Mouse (Mus musculus) layer of hippocampus, adult 8-10 months (tissue): ENCODE measurements at regions not wholly inside any gene's neighbourhood (a gene's known extent, or its start where the extent isn't known, plus 50 kb on each side); places are given as distances from the start of the nearest gene placed in this dataset.

ENCODE experiments used
- DNase-seq, 2 experiments: peaks; one replicate each; pipeline ENCODE4 v3.0.0; 2022; ENCODE audit warnings: low spot score in 2 of 2

DNA sequence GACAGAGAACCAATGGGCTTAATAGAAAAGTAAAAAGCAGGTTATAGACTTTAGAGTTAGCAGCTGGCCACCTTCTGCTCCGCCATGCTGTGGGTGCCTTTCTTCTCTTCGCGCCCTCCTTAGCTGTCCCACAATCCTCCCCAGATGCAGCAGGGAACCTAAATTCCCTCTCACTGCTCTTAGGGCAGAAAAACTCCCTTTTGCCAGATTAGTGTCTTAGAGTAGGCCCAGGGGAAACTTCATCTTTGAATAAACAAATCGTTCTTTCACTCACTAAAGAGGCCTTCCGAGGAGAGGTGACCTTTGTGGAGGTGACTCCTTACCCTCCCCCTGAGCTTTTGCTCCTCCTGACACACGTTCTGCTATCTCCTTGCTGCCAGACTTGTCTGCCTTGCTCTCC, 157.0 kb upstream of the Six2 start:
- no peak for DNase-seq

DNA sequence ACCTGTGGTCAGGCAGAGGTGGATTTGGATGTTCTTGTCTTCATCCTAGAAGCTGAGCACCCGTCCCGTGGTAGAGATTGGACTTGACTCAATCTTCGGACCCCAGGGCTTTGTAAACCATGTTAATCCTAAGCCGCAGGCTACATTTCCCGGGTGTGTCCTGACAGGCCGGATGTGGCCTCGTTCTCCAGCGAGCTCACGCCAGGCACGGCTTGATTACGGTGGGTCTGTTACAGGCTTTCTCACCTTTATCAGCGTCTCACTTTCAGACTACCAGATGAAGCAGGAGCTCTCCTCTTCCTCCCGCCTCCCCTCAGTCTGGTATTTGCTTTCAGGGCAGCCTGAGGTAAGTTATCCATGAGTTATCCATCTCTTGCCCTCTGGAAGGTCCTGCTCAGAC, 156.4 kb upstream of the Six2 start:
- DNase-seq: no peak

DNA sequence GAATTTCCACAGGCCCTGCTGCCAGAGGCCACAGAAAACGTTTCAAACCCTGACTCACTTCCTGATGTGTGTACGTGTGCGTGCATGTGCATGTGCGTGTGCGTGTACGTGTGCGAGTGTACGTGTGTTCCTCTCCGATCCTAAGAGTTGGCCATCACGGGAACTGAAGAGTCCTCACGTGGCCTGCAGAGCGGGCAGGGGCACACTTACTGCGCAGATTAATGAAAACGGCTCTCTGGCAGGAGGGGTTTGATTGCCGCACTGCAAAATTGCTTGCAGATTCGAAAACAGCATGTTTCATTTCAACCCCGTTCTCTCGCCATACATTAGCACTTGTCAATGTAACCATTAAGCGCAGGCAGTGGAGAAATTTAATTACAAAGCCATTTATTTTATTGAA, 135.0 kb upstream of the Six2 start:
- DNase-seq: no peak

- DNase-seq: no peak
These were observed 133.8 kb upstream of the Six2 start for GRCm38 (mm10) chr17:85821861-85822260.

GRCm38 (mm10) chr17:85818098-85818855, 130.2 kb upstream of the Six2 start:
- no peak for DNase-seq

DNA sequence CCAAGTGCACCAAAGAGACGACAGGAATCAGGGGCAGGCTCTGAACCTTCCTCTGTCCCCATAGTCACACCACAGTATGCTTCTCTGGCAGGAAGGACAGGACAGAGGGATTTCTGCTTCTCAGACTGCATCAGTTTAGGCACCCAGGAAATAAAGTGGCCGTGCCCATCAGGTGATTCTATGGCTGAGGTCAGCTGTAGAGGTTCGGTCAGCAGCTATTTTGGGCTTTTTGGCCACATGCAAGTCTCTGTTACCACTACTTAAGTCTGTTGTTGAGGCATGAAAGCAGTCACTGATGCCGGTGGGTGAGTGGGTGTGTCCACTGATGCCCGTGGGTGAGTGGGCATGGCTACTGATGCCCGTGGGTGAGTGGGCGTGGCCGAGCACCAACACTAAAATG, 128.4 kb upstream of the Six2 start:
- DNase-seq: no peak

- no peak for DNase-seq
These were observed 128.0 kb upstream of the Six2 start for GRCm38 (mm10) chr17:85816056-85816455.

DNA sequence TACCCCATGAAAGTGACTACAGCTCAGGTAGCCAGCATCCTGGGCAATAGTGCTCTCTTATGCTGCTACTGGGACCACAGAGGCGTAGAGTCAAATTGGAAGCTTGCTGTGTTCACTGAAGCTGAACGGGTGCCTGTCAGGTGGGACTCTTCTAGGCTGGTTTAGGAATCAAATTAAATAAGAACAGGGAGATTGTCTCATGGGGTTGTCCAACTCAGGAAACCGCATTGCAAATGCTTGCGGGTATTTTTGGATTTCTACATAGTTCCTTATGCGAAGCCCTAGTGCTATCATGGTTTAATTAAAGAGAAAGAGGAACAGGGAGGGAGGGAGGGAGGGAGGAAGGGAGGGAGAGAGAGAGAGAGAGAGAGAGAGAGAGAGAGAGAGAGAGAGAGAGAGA, 120.5 kb upstream of the Six2 start:
- no peak for DNase-seq

GRCm38 (mm10) chr17:85805726-85806359, 117.8 kb upstream of the Six2 start:
- no peak for DNase-seq

DNA sequence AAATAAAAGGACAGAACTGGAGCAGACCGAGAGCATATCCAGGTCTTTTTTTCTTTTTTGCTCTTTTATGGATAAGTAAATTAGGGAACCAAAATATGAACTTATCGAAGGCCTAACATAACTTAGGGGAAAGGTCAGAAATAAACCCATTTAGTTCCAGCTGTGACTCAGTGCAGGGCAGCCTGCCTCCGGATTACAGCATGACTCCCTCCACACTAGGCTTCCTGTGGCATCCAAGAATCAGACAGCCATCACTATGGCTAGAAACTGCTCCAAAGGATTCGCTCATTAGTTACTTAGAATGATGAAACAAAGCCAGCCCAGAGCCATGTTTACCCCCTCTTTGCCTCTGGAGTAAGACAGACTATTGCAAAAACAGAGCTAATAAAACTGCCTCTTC, 116.6 kb upstream of the Six2 start:
- no peak for DNase-seq

DNA sequence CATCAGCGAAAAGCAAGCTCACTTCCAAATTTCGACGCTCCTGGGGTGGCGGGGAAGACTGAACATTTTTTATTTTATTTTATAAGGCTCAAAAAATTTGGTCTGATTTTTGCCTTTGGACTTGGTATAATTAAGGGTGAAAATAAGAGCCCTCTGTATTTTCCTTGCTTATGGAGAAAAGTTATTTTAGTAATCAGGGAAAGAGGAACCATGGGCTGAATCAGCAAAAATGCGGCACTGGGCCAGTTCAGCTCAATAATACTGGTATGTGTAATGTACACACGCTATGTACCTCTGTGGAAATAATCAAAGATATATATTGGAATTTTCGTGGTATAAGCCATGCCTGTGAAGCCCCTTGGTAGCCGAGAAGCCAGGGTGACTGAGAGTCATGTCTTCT, 113.7 kb upstream of the Six2 start:
- DNase-seq: no peak

GRCm38 (mm10) chr17:85801079-85801605, 113.1 kb upstream of the Six2 start:
- DNase-seq: no peak

DNA sequence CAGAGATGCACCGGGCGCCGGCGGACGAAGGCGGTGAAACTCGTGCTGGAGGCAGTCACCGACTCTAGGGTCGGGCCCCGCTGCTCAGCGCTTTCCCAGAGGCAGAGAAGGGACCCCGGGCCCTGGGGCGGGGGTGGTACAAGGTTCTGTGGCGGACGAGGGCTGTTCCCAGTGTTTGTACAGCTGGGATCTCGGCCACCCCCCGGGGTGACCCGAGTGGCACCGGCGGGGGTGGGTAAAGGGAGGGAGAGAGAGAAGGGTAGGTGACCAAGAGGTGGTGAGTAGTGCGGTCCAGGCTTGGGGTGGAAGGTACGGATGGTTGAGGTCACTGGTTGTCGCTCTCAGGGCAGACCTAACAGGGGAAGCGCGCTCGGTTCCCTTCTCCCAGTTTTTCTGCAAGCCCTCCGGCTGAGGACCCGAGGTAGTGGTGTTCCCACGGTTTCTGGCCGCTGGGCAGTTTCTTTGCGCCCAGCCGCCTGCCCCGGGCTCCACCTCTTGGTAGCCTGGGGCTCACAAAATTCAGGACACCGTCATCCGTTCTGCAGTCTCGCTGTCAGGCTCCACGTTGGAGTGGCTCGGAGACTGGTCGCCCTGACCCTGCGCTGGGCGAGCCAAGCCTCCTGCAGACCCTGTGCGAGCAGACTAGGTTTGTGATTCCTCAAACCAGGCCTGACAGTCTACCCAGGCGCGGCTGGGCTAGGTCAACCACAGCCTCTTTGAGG, 112.4 kb upstream of the Six2 start:
- DNase-seq: no peak

DNA sequence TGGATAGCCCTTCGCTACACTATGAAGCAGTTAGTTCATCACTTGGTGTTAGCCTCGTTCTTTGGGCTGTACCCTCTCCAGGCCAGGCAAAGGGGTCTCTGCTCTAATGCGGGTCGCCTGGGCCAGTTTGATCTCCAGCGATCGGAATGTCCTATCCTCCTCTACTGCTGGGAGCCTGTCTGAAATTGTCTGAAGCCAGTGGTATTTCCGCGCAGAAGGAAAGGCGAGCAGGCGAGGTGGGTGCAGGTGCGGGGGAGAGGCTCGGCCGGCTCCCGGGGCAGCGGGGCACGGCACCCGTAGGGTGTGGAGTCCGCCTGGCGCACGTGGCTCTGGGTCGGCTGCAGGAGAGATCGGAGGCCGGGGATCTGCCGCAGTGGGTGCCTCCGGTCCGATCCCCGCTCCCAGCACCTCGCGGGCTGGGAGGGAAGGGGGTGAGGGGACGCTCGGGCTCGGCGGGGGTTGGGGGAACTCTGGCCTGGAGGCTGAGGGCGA, 111.8 kb upstream of the Six2 start:
- DNase-seq: no peak

DNA sequence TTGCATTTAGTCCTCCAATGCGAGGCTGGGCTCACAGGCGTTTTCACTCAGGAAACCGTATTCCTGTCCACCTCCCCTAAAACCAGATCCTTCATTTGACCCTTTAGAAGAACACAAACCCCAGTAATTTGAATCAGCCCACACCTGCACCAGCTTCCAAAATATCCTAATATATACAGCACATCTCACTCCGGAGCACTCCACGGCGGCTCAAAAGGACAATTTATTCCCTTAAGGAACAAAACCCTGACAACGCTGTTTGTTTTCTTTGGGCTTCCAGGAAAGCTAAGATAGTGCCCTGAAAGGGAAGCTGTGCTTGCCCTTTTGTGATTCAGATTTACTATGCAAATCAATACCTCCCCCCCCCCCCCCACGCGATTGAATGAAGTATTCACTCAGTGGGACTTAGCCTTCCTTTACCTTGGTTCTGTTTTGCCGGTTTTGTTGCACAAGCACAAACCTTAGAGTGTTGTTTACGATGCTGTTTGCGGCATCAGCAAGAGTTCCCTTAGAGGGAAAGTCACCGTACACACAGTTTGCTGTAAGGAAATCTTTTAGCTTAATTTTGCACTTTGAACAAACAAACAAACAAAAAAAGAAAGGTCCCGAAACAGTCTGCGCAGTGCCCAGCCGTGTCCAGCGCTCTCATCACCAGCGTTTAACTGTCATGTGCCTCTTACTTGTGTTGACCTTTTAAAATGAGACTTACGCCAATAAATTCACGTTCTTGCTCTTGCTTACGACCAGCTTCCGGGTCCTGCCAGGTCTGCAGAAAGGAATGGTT, 111.2 kb upstream of the Six2 start:
- no peak for DNase-seq

- DNase-seq: no peak
These were observed 109.7 kb upstream of the Six2 start for GRCm38 (mm10) chr17:85797755-85798154.

DNA sequence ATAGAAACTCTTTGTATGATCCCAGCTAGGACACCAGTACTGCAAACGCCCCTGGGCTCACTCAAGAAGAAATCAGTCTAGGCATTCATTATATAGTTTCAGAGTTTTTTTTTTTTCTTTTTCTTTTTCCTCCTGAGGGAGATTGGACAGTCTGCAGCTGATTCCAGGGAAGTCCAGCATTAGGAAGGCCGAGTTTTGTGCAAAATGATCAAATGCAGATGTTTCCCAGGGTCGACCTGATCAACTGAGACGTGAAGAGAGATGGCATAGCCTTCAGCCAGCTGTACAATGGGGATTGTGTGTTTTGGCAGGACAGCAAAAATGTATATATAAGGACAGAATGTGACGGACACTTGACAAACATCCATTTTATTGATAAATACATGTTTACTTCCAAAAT, 107.7 kb upstream of the Six2 start:
- no peak for DNase-seq

DNA sequence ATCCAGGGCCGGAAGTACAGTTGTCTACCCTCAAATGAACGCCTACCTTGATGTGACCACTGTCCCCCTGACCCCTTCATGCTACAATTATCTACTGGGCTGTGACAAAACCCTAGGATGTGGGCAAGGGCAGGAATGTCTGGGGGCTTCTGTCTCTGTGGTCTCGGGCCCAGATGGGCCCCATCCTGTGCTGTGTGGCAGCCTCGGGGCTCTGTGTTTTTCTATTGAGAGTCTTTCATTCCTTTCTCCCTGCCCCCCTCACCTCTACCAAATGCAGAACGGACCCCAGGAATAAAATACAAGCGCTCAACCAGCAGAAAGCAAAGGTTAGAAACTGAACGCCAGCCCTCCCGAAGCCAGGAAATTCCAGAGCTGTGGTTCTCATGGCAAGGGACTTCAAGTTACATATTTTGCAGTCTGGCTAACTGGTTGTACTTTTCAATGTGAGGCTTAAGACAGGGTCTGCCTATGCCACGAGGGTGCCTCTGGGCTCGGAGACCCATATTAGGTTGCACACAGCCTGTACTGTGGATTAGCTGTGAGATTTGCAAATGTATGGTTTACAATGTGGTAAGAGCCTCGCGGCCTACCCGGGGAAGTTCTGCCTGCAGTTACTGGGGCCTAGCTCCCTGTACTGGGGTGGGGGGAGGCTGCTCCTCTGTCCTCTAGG, 97.7 kb upstream of the Six2 start:
- no peak for DNase-seq

DNA sequence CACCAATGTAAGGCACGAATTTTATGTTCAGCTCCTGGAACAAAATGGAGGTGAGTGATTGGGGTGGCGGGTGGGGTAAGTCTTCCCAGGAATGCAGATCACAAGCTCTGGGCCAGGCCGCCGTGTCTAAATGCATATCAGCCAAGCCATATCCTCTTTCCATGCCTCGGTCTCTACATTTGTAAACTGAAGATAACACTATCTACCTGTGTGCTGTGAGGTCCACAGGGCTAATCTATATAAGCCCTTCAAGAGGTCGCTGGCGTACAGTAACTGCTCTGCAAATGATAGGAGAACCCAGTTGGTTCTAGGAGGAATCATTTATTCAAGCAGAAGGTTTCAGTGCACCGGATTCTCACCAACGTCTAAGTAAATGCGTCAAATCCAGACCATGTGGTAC, 92.4 kb upstream of the Six2 start:
- DNase-seq: no peak

DNA sequence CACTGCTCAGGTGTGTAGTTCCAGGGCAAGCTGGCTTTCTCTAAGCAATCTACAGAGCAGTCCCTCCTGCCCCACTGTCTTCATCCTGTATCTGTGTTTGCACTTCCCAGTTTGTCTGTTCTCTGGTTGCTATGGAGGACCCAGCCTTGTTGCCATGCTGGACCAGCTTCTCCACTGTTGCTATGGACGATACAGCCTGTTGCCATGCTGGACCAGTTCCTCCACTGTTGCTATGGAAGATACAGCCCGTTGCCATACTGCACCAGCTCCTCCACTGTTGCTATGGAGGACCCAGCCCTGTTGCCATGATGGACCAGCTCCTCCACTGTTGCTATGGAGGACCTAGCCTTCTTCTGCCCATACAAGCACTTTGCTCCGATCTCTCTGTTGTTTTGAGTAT, 88.8 kb upstream of the Six2 start:
- DNase-seq: peak; percentile 56 to 66

DNA sequence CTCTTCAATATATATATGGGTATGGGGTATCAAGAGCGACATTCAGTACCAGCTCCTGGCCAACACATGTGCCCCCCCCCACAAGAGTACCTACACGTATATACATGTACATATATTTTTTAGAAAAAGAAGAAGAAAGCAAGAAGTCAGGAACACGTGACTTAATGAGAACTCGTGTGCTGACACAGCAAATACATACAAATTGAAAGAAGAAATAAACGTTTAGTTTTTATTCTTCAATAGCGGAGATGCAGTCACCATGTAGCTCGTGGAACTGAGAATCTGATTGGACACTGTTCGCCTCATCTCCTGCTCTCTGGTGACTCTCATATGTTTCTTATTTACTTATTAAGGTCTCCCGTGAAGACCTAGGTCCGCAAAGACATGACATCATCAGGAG, 80.3 kb upstream of the Six2 start:
- no peak for DNase-seq
